Mouse (Mus musculus) kidney, postnatal 0 days (tissue): Measurements from ENCODE around the gene Trappc4. TPM values are rescaled to one million over a fixed set of nuclear protein-coding genes. Genes with fewer than 3 reads are reported as not detected.
"Not testable (repeated sequence)": the region's sequence is repeated elsewhere in the genome, so short reads cannot be mapped to it uniquely, and the experiment has no call there.

Source experiments
- ATAC-seq: fragments of 200-750 bp; cut with Nextera tagmentation; replicated peaks from 2 replicates; pipeline ENCODE4 v1.8.0; 2017; ENCODE audit warnings: low read depth, moderate number of reproducible peaks, moderate TSS enrichment, moderate library complexity; ENCODE audit not compliant: low FRiP score
- DNase-seq: peaks from one replicate; pipeline ENCODE4 v3.0.0-alpha.2; 2016; ENCODE audit warnings: low spot score
- H3K27ac ChIP-seq: fragments of 300-500 bp; sonication (generic); 2 replicates; pipeline ENCODE4 v1.5.1; 2014; ENCODE audit warnings: mild to moderate bottlenecking
- H3K27me3 ChIP-seq: fragments of 300-500 bp; sonication (generic); 2 replicates; pipeline ENCODE4 v1.6.1; 2014; ENCODE audit warnings: low read length, mixed read lengths; ENCODE audit not compliant: insufficient read depth
- H3K36me3 ChIP-seq: fragments of 300-500 bp; sonication (generic); 2 replicates; pipeline ENCODE4 v1.6.1; 2014; ENCODE audit warnings: low read length, mixed read lengths; ENCODE audit not compliant: insufficient read depth
- H3K4me1 ChIP-seq: fragments of 300-500 bp; sonication (generic); replicated peaks from 2 replicates; pipeline ENCODE4 v1.6.1; 2014; ENCODE audit warnings: antibody characterized with exemption, low read length, mixed read lengths; ENCODE audit not compliant: insufficient read depth
- H3K4me2 ChIP-seq: fragments of 300-500 bp; sonication (generic); 2 replicates; pipeline ENCODE4 v1.6.1; 2014; ENCODE audit warnings: mild to moderate bottlenecking, low read length, moderate library complexity, mixed read lengths
- H3K4me3 ChIP-seq: fragments of 300-500 bp; sonication (generic); replicated peaks from 2 replicates; pipeline ENCODE4 v1.5.1; 2014; ENCODE audit warnings: low read depth, low read length
- H3K9ac ChIP-seq: fragments of 300-500 bp; sonication (generic); 2 replicates; pipeline ENCODE4 v1.6.1; 2014; ENCODE audit warnings: low read depth, low read length
- H3K9me3 ChIP-seq: fragments of 300-500 bp; sonication (generic); replicated peaks from 2 replicates; pipeline ENCODE4 v1.6.1; 2016; ENCODE audit warnings: low read length, inconsistent platforms, mixed read lengths
- CTCF ChIP-seq: IDR thresholded peaks from 2 replicates; pipeline ENCODE4 v1.5.1; 2016; ENCODE audit warnings: antibody characterized with exemption, low read depth, mild to moderate bottlenecking, moderate library complexity
- WGBS: fragments of 180-500 bp; shearing (Covaris S2); extraction: QIAGEN DNeasy Blood & Tissue Kit; methylation state at CpG from one replicate; pipeline ENCODE4 v1.1.7; 2014; 5-methylcytosine and 5-hydroxymethylcytosine counted together
- polyA plus RNA-seq: library from polyadenylated mRNA; unstranded; fragments of >200 nt; fragmentation: Nextera tagmentation; extraction: Ambion mirVana; gene quantifications from 2 replicates; pipeline ENCODE4 v1.2.1, GENCODE M21; 2015

Gene Trappc4
- polyA plus RNA-seq, 1 experiment from 2014 or later = 135 TPM

DNA sequence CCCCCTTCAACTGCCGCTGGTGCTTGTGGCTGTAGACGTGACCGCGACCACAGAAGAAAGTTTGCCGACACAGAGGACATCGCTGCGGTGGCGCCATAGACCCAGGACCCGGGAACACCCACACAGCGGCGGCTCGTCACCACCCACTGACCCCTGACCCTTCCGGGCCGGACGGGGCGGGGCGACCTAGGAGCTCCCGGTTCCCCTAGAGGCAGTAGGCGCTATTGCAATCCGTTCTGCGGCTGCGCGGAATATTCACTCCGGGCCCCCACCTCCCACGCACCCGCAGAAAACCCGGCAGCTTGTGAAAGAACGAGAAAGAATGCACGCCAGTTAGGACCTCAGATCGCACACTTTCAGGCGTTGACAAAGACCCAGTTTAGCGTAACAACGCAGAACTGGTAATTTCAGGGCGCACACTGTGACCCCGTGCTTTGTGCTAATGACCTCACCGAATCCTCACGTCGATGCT is 10.5 kb upstream of the Trappc4 start:
- H3K9ac ChIP-seq = peak overlapping the region; percentile 81
- H3K27me3 ChIP-seq = no peaks in the 10 kb centered on the region
- H3K4me1 ChIP-seq = 0 out of 2 replicates have a peak, but pooled peaks cover 3% of the 10 kb centered on the region
- H3K27ac ChIP-seq = peak overlapping the region; percentile 78
- peak overlapping the region; percentile 86 for H3K4me3 ChIP-seq
- ATAC-seq (peak; percentile 91), DNase-seq (peak; percentile 96)
- H3K4me2 ChIP-seq = peak overlapping the region; percentile 93
- TF ChIP-seq CTCF = peak; percentile 82
- peaks cover 7% of the 10 kb centered on the region; the same call in 1 of the 2 replicates for H3K36me3 ChIP-seq
- no peaks in the 10 kb centered on the region for H3K9me3 ChIP-seq
- WGBS = under 1% methylated on average over 38 of the region's 38 CpGs

DNA sequence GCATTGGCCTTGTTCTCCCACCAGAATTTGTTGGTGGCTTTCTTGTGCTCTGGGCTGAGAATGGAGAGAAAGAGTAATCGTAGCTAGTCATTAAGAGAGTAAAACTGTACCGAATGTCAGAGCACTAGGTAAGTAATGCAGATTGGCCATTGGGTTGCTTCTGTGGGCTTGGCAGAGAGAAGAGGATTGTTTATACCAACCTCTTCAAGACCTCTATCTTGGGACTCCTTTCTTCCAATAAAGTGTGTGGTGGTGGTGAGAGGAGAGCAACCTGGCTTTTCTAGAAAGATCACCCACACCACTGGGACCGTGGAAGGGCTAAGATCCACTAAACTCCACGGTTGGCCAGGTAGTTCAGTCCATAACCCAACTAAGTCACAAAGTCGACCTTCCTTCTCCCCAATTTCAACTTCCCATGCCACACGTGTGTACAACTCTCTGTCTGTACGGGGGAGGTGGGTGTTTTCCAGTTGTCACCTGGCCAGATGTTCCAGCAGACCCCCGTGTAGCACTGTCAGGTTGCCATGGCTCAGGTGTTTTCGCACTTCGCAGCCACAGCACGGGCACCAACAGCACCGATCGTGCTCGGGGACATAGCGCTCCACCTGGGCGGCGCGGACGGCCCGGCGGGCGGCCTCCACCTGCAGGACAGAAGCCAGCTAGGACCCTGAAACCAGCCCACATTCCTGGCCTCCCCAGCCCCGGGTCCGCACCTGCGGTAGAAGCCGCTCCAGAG is 9.9 kb upstream of the Trappc4 start:
- Histone ChIP-seq H3K9ac (peak overlapping the region; percentile 81), H3K4me2 (peak overlapping the region; percentile 93), H3K9me3 (no peaks in the 10 kb centered on the region), H3K36me3 (peaks cover 13% of the 10 kb centered on the region; the same call in 1 of the 2 replicates), H3K4me1 (0 out of 2 replicates have a peak, but pooled peaks cover 3% of the 10 kb centered on the region), H3K4me3 (peak overlapping the region; percentile 86), H3K27ac (peak overlapping the region; percentile 78), H3K27me3 (no peaks in the 10 kb centered on the region)
- TF ChIP-seq CTCF = no peak
- DNase-seq (no peak), ATAC-seq (peak; percentile 69)
- WGBS = 5% methylated on average over 26 of the region's 26 CpGs

DNA sequence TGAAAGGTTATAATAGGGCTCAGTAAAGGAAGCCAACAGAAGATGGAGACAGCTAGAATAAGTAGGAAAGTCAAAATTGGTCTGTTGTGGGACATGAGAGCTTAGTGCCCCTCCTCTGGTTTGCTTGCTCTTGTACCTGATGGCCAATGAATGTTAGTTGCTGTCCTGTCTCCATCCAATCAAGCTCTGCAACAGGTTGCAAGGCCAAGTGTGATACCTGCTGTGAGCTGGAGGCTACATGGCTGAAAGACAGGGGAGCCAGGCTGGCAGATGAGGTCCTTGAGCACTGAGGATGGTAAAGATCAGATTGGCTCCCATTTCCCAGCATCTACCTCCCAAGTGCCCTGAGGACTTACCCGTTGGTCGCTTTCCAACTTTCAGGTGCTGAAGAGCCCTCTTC is 5.4 kb upstream of the Trappc4 start:
- whole genome bisulfite sequencing = 71% methylated on average over 2 of the region's 2 CpGs
- no peak for ATAC-seq
- no peak for DNase-seq

DNA sequence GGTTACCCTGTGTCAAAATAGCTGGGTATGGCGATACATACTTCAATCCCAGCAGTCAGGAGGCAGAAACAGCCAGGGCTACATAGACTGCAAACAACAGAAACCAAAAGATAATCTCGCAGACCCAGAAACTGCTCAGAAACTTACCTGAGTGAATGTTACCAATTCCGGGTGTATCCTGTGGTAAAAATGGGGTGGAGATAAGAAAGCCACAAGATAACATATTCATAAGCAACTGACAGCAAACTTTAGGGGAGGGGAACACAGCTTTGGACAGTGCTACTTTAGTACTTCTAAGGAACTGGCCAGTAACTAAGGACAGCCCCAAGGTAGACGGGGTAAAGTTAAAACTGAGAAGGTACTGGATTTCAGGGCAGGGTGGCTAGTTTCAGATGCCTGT is 4.9 kb upstream of the Trappc4 start:
- WGBS = 81% methylated on average over 4 of the region's 4 CpGs
- Histone ChIP-seq H3K4me2 (no peak overlapping the region), H3K36me3 (peaks cover 45% of the 10 kb centered on the region), H3K27me3 (no peaks in the 10 kb centered on the region), H3K4me1 (0 out of 2 replicates have a peak, but pooled peaks cover 3% of the 10 kb centered on the region), H3K4me3 (no peak overlapping the region), H3K9me3 (no peaks in the 10 kb centered on the region), H3K27ac (no peak overlapping the region), H3K9ac (no peak overlapping the region)
- no peak for DNase-seq
- ATAC-seq = no peak
- no peak for TF ChIP-seq CTCF

More for the DNA sequence above, 5.4 kb upstream of the Trappc4 start:
- no peaks in the 10 kb centered on the region for H3K9me3 ChIP-seq
- H3K4me1 ChIP-seq = 0 out of 2 replicates have a peak, but pooled peaks cover 3% of the 10 kb centered on the region
- H3K4me3 ChIP-seq = no peak overlapping the region
- no peaks in the 10 kb centered on the region for H3K27me3 ChIP-seq
- no peak for TF ChIP-seq CTCF
- H3K4me2 ChIP-seq = no peak overlapping the region
- no peak overlapping the region for H3K27ac ChIP-seq
- peaks cover 45% of the 10 kb centered on the region for H3K36me3 ChIP-seq
- no peak overlapping the region for H3K9ac ChIP-seq

DNA sequence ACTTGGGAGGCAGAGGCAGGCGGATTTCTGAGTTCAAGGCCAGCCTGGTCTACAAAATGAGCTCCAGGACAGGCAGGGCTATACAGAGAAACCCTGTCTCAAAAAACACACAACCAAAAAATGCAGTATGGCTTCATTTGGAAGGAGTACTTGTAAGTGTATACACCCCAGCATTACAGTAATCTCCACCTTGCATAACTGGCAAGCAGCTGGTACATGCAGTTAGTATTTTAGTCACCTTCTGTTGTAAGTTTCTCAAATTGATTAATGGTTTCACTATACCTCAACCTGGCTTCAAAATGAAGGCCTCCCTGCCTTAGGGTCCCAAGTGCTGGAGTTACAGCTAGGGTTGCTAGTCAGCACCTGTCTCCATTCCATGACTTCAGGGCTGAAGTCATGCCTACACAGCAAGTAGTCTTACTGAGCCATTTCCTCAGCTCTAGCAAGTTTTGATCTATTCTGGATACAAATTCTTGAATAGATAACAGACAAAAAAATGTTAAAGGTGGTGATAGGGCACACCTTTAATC is 4.3 kb upstream of the Trappc4 start:
- Histone ChIP-seq H3K4me3 (no peak overlapping the region), H3K9me3 (no peaks in the 10 kb centered on the region), H3K27ac (no peak overlapping the region), H3K27me3 (no peaks in the 10 kb centered on the region), H3K36me3 (peaks cover 45% of the 10 kb centered on the region), H3K4me1 (no peaks in the 10 kb centered on the region), H3K4me2 (no peak overlapping the region), H3K9ac (no peak overlapping the region)
- WGBS = 85% methylated on average over 1 of the region's 1 CpGs
- no peak for TF ChIP-seq CTCF
- ATAC-seq = no peak
- no peak for DNase-seq

DNA sequence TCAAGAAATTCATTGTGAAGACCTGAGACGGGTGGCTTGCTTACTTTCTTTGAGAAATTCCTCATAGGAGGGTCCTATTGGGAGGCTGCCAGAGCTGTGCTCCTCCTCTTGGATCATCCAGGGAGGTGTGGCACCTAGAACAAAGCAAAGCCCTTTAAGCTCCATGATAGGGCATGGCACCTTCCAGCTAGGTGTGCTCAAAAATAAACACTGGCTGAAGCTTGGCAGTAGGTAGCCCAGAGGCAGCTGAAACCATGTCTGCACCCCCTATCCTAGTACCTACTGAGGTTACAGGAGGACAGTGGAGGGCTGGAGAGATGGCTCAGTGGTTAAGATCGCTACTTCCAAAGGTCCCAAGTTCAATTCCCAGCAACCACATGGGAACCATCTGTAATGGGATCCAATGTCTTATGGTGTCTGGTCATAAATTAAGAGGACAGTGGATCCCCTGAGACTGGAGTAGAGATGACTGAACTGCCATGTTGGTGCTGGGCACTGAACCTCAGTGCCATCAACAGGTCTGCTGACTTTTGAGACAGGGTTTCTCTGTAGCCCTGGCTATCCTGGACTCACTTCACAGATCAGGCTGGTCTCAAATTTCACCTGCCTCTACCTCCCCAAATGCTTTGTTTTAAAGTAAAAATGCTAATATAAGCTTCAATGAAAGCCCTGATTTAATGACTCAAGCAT is 3.4 kb upstream of the Trappc4 start:
- Histone ChIP-seq H3K4me2 (no peak overlapping the region), H3K4me3 (no peak overlapping the region), H3K9me3 (no peaks in the 10 kb centered on the region), H3K4me1 (no peaks in the 10 kb centered on the region), H3K27ac (no peak overlapping the region), H3K9ac (no peak overlapping the region), H3K36me3 (peaks cover 45% of the 10 kb centered on the region), H3K27me3 (no peaks in the 10 kb centered on the region)
- ATAC-seq (no peak), DNase-seq (no peak)
- 84% methylated on average over 2 of the region's 2 CpGs for WGBS
- no peak for TF ChIP-seq CTCF

DNA sequence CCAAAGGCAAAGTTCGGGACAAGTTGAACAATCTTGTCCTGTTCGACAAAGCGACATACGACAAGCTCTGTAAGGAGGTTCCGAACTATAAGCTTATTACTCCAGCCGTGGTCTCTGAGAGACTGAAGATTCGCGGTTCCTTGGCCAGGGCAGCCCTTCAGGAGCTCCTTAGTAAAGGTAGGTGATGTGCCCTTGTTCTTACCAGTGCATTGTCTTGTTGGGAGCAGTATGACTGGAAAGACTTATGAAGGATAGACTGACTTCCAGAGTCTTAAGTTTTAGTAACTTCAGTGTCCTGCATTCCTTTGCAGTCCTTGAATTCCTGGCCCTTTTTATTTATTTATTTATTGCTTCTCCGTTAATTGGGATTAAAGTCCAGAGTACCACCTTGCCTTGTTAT is 1.3 kb upstream of the Trappc4 start:
- not testable (repeated sequence) for DNase-seq, H3K27ac ChIP-seq, ATAC-seq, H3K4me1 ChIP-seq, H3K9me3 ChIP-seq, H3K27me3 ChIP-seq
- Histone ChIP-seq H3K4me2 (peak overlapping the region; percentile 71), H3K9ac (peak overlapping the region; percentile 82; the same call in 1 of the 2 replicates), H3K36me3 (peaks cover 51% of the 10 kb centered on the region), H3K4me3 (peak overlapping the region; percentile 76; the same call in 1 of the 2 replicates)
- WGBS = 76% methylated on average over 9 of the region's 9 CpGs
